Mouse (Mus musculus): ENCODE results near the gene Ulk4. TPM values are rescaled to one million over a fixed set of nuclear protein-coding genes. Genes with fewer than 3 reads are reported as not detected.

The Ulk4 gene
- polyA plus RNA-seq, 1 experiment from 2014 or later = 134 TPM

- no peak overlapping the region for H3K9ac ChIP-seq (replicated peaks; ENCODE audit: low read depth, low read length)
- H3K27me3 ChIP-seq (ENCODE audit: control insufficient read depth, insufficient read depth, low read length) = no peaks in the 10 kb centered on the region
- peak overlapping the region; percentile 40; the same call in 1 of the 2 replicates for H3K27ac ChIP-seq (ENCODE audit: low read length)
- ATAC-seq (ENCODE audit: insufficient number of reproducible peaks, insufficient read depth, low FRiP score, low read depth) = no peak
- 52% methylated on average over 15 of the region's 15 CpGs for WGBS
- no peaks in the 10 kb centered on the region for H3K36me3 ChIP-seq (ENCODE audit: control insufficient read depth, insufficient read depth, low read length)
- H3K4me1 ChIP-seq (ENCODE audit: control insufficient read depth, insufficient read depth, low read length) = peaks cover 28% of the 10 kb centered on the region
- H3K9me3 ChIP-seq (ENCODE audit: control insufficient read depth, low read depth, low read length) = no peaks in the 10 kb centered on the region
- no peak overlapping the region for H3K4me2 ChIP-seq (replicated peaks; ENCODE audit: low read depth, low read length)
- no peak overlapping the region for H3K4me3 ChIP-seq (ENCODE audit: low read depth, low read length)
Measured at GRCm38 (mm10) chr9:120989806-120990700, 286.9 kb downstream of the Ulk4 start.

GRCm38 (mm10) chr9:120988088-120988487 is 288.9 kb downstream of the Ulk4 start:
- Histone ChIP-seq H3K9me3 (ENCODE audit: control insufficient read depth, low read depth, low read length) (no peaks in the 10 kb centered on the region), H3K4me3 (ENCODE audit: low read depth, low read length) (no peak overlapping the region), H3K36me3 (ENCODE audit: control insufficient read depth, insufficient read depth, low read length) (no peaks in the 10 kb centered on the region), H3K27me3 (ENCODE audit: control insufficient read depth, insufficient read depth, low read length) (no peaks in the 10 kb centered on the region), H3K27ac (ENCODE audit: low read length) (no peak overlapping the region), H3K4me1 (ENCODE audit: control insufficient read depth, insufficient read depth, low read length) (peaks cover 28% of the 10 kb centered on the region), H3K4me2 (replicated peaks; ENCODE audit: low read depth, low read length) (0 out of 2 replicates have a peak overlapping the region, but pooled peaks have one; percentile 2), H3K9ac (replicated peaks; ENCODE audit: low read depth, low read length) (no peak overlapping the region)
- no peak for ATAC-seq (ENCODE audit: insufficient number of reproducible peaks, insufficient read depth, low FRiP score, low read depth)
- WGBS = 31% methylated on average over 9 of the region's 9 CpGs

- no peak overlapping the region for H3K4me2 ChIP-seq (replicated peaks; ENCODE audit: low read depth, low read length)
- no peak overlapping the region for H3K9ac ChIP-seq (replicated peaks; ENCODE audit: low read depth, low read length)
- no peaks in the 10 kb centered on the region for H3K9me3 ChIP-seq (ENCODE audit: control insufficient read depth, low read depth, low read length)
- H3K27ac ChIP-seq (ENCODE audit: low read length) = no peak overlapping the region
- H3K4me1 ChIP-seq (ENCODE audit: control insufficient read depth, insufficient read depth, low read length) = peaks cover 28% of the 10 kb centered on the region
- H3K27me3 ChIP-seq (ENCODE audit: control insufficient read depth, insufficient read depth, low read length) = no peaks in the 10 kb centered on the region
- no peaks in the 10 kb centered on the region for H3K36me3 ChIP-seq (ENCODE audit: control insufficient read depth, insufficient read depth, low read length)
- WGBS = 70% methylated on average over 4 of the region's 4 CpGs
- ATAC-seq (ENCODE audit: insufficient number of reproducible peaks, insufficient read depth, low FRiP score, low read depth) = no peak
- no peak overlapping the region for H3K4me3 ChIP-seq (ENCODE audit: low read depth, low read length)
Measured at GRCm38 (mm10) chr9:120986994-120987393, 290.0 kb downstream of the Ulk4 start.

- no peak overlapping the region for H3K4me3 ChIP-seq (ENCODE audit: low read depth, low read length)
- H3K4me2 ChIP-seq (replicated peaks; ENCODE audit: low read depth, low read length) = no peak overlapping the region
- H3K36me3 ChIP-seq (ENCODE audit: control insufficient read depth, insufficient read depth, low read length) = no peaks in the 10 kb centered on the region
- H3K4me1 ChIP-seq (ENCODE audit: control insufficient read depth, insufficient read depth, low read length) = peaks cover 28% of the 10 kb centered on the region
- no peak for ATAC-seq (ENCODE audit: insufficient number of reproducible peaks, insufficient read depth, low FRiP score, low read depth)
- H3K9me3 ChIP-seq (ENCODE audit: control insufficient read depth, low read depth, low read length) = no peaks in the 10 kb centered on the region
- no peak overlapping the region for H3K27ac ChIP-seq (ENCODE audit: low read length)
- H3K9ac ChIP-seq (replicated peaks; ENCODE audit: low read depth, low read length) = no peak overlapping the region
- no peaks in the 10 kb centered on the region for H3K27me3 ChIP-seq (ENCODE audit: control insufficient read depth, insufficient read depth, low read length)
- 92% methylated on average over 3 of the region's 3 CpGs for WGBS
Measured at GRCm38 (mm10) chr9:120986255-120986654, 290.7 kb downstream of the Ulk4 start.

- no peaks in the 10 kb centered on the region for H3K36me3 ChIP-seq (ENCODE audit: control insufficient read depth, insufficient read depth, low read length)
- H3K9me3 ChIP-seq (ENCODE audit: control insufficient read depth, low read depth, low read length) = no peaks in the 10 kb centered on the region
- no peak for ATAC-seq (ENCODE audit: insufficient number of reproducible peaks, insufficient read depth, low FRiP score, low read depth)
- WGBS = 88% methylated on average over 5 of the region's 5 CpGs
- H3K9ac ChIP-seq (replicated peaks; ENCODE audit: low read depth, low read length) = no peak overlapping the region
- H3K27ac ChIP-seq (ENCODE audit: low read length) = no peak overlapping the region
- H3K4me3 ChIP-seq (ENCODE audit: low read depth, low read length) = no peak overlapping the region
- H3K27me3 ChIP-seq (ENCODE audit: control insufficient read depth, insufficient read depth, low read length) = no peaks in the 10 kb centered on the region
- H3K4me1 ChIP-seq (ENCODE audit: control insufficient read depth, insufficient read depth, low read length) = peaks cover 25% of the 10 kb centered on the region
- no peak overlapping the region for H3K4me2 ChIP-seq (replicated peaks; ENCODE audit: low read depth, low read length)
Measured at GRCm38 (mm10) chr9:120985524-120985923, 291.5 kb downstream of the Ulk4 start.

GRCm38 (mm10) chr9:120985009-120985408 is 292.0 kb downstream of the Ulk4 start:
- Histone ChIP-seq H3K27me3 (ENCODE audit: control insufficient read depth, insufficient read depth, low read length) (no peaks in the 10 kb centered on the region), H3K4me3 (ENCODE audit: low read depth, low read length) (no peak overlapping the region), H3K4me2 (replicated peaks; ENCODE audit: low read depth, low read length) (no peak overlapping the region), H3K36me3 (ENCODE audit: control insufficient read depth, insufficient read depth, low read length) (no peaks in the 10 kb centered on the region), H3K4me1 (ENCODE audit: control insufficient read depth, insufficient read depth, low read length) (peaks cover 20% of the 10 kb centered on the region), H3K27ac (ENCODE audit: low read length) (no peak overlapping the region), H3K9ac (replicated peaks; ENCODE audit: low read depth, low read length) (no peak overlapping the region), H3K9me3 (ENCODE audit: control insufficient read depth, low read depth, low read length) (no peaks in the 10 kb centered on the region)
- WGBS = 96% methylated on average over 5 of the region's 5 CpGs
- no peak for ATAC-seq (ENCODE audit: insufficient number of reproducible peaks, insufficient read depth, low FRiP score, low read depth)

GRCm38 (mm10) chr9:120984509-120984908 is 292.5 kb downstream of the Ulk4 start:
- WGBS = 74% methylated on average over 5 of the region's 5 CpGs
- H3K9ac ChIP-seq (replicated peaks; ENCODE audit: low read depth, low read length) = no peak overlapping the region
- H3K27me3 ChIP-seq (ENCODE audit: control insufficient read depth, insufficient read depth, low read length) = no peaks in the 10 kb centered on the region
- no peak overlapping the region for H3K4me2 ChIP-seq (replicated peaks; ENCODE audit: low read depth, low read length)
- no peak for ATAC-seq (ENCODE audit: insufficient number of reproducible peaks, insufficient read depth, low FRiP score, low read depth)
- no peak overlapping the region for H3K27ac ChIP-seq (ENCODE audit: low read length)
- H3K4me1 ChIP-seq (ENCODE audit: control insufficient read depth, insufficient read depth, low read length) = peaks cover 15% of the 10 kb centered on the region
- no peaks in the 10 kb centered on the region for H3K36me3 ChIP-seq (ENCODE audit: control insufficient read depth, insufficient read depth, low read length)
- no peaks in the 10 kb centered on the region for H3K9me3 ChIP-seq (ENCODE audit: control insufficient read depth, low read depth, low read length)
- H3K4me3 ChIP-seq (ENCODE audit: low read depth, low read length) = no peak overlapping the region

GRCm38 (mm10) chr9:120983849-120984248 is 293.1 kb downstream of the Ulk4 start:
- no peak overlapping the region for H3K4me3 ChIP-seq (ENCODE audit: low read depth, low read length)
- H3K4me2 ChIP-seq (replicated peaks; ENCODE audit: low read depth, low read length) = no peak overlapping the region
- WGBS = 78% methylated on average over 8 of the region's 8 CpGs
- no peaks in the 10 kb centered on the region for H3K9me3 ChIP-seq (ENCODE audit: control insufficient read depth, low read depth, low read length)
- H3K27ac ChIP-seq (ENCODE audit: low read length) = no peak overlapping the region
- peaks cover 11% of the 10 kb centered on the region; the same call in 1 of the 2 replicates for H3K4me1 ChIP-seq (ENCODE audit: control insufficient read depth, insufficient read depth, low read length)
- H3K9ac ChIP-seq (replicated peaks; ENCODE audit: low read depth, low read length) = no peak overlapping the region
- no peak for ATAC-seq (ENCODE audit: insufficient number of reproducible peaks, insufficient read depth, low FRiP score, low read depth)
- H3K27me3 ChIP-seq (ENCODE audit: control insufficient read depth, insufficient read depth, low read length) = no peaks in the 10 kb centered on the region
- no peaks in the 10 kb centered on the region for H3K36me3 ChIP-seq (ENCODE audit: control insufficient read depth, insufficient read depth, low read length)
